Mouse (Mus musculus): ENCODE data around the gene Npc1l1. TPM values are rescaled to one million over a fixed set of nuclear protein-coding genes. Genes with fewer than 3 reads are reported as not detected.

Npc1l1 gene
- polyA plus RNA-seq, 1 experiment from 2014 or later = 0.03 TPM

DNA sequence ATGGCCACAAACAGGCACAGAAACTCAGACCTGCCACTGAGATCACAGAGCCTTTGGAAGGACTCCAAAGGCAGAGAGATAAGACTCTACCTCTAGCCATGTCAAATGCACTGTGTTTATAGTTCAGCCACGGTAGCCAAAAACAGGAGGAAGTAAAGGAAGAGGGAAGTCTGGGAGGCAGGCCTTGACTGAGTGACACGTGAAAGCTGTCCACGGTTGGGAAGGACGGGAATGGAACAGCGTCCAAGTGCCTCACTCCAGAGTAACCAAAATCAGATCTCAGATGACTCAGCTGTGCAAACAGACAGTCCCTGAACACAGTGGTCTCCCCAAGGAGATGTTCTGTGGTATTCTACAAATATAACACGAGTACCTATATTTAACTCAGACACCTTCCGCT lies 55.2 kb downstream of the Npc1l1 start:
- no peak for DNase-seq (ENCODE audit: low spot score)
- WGBS = 89% methylated on average over 7 of the region's 7 CpGs
- Histone ChIP-seq H3K4me3 (no peak overlapping the region), H3K27me3 (ENCODE audit: low read depth, poor library complexity, severe bottlenecking) (no peaks in the 10 kb centered on the region), H3K36me3 (0 out of 2 replicates have a peak, but pooled peaks cover 8% of the 10 kb centered on the region), H3K27ac (no peak overlapping the region), H3K4me1 (peaks cover 17% of the 10 kb centered on the region), H3K9me3 (replicated peaks) (no peaks in the 10 kb centered on the region)

DNA sequence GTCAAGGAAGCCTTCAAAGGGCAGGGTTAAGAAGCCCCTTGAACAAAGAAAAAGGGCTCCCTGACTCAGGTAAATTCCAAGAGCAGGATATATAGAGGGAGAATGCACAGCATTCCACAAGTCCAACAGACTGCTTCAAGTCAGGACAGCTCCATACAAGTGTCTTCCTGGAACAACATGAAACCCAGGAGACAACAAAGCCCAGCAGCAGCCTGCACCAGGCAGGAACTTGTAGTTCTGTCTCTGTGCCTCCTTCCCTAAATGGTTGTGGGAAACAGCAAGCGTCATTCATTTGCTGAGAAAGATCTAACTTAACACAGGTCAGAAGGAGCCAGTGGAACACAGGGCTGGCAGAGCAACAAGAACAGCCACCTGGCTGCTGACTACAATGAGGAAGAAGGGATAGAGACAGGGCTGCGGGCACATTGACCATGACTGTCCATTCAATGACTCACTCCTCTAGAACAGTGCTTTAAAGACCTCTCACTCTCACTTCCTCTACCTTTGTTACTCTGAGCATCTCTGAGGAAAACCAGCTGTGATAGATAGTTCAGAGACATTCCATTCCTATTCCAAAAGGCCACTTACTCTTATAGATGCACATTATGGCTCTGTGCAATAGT lies 60.8 kb downstream of the Npc1l1 start:
- WGBS = 90% methylated on average over 2 of the region's 2 CpGs
- Histone ChIP-seq H3K4me3 (no peak overlapping the region), H3K27me3 (ENCODE audit: low read depth, poor library complexity, severe bottlenecking) (no peaks in the 10 kb centered on the region), H3K4me1 (no peaks in the 10 kb centered on the region), H3K9me3 (replicated peaks) (no peaks in the 10 kb centered on the region), H3K27ac (no peak overlapping the region), H3K36me3 (0 out of 2 replicates have a peak, but pooled peaks cover 12% of the 10 kb centered on the region)
- no peak for DNase-seq (ENCODE audit: low spot score)

DNA sequence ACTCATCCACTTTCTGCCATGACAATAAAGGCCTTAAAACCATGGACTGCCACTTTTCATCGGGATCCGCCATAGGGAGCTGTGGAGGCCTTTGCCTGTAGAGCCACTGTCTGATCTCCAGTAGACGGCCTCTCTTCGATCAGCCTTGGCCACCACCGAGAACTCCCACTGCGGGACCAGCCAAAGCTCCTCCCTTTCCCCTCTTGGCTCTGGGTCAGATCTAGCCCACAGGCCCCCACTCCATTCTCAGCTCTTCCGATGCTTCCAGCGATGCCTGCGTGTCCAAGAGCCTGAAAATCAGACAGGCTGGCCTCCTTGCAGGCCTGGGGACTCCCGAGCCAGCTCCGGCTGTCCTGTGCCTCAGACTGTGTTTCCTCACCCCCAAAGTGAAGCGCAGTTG lies 63.6 kb downstream of the Npc1l1 start:
- H3K27ac ChIP-seq = no peak overlapping the region
- no peaks in the 10 kb centered on the region for H3K27me3 ChIP-seq (ENCODE audit: low read depth, poor library complexity, severe bottlenecking)
- DNase-seq (ENCODE audit: low spot score) = no peak
- no peaks in the 10 kb centered on the region for H3K4me1 ChIP-seq
- 96% methylated on average over 12 of the region's 12 CpGs for WGBS
- H3K4me3 ChIP-seq = no peak overlapping the region
- no peaks in the 10 kb centered on the region for H3K9me3 ChIP-seq (replicated peaks)
- H3K36me3 ChIP-seq = 0 out of 2 replicates have a peak, but pooled peaks cover 4% of the 10 kb centered on the region

DNA sequence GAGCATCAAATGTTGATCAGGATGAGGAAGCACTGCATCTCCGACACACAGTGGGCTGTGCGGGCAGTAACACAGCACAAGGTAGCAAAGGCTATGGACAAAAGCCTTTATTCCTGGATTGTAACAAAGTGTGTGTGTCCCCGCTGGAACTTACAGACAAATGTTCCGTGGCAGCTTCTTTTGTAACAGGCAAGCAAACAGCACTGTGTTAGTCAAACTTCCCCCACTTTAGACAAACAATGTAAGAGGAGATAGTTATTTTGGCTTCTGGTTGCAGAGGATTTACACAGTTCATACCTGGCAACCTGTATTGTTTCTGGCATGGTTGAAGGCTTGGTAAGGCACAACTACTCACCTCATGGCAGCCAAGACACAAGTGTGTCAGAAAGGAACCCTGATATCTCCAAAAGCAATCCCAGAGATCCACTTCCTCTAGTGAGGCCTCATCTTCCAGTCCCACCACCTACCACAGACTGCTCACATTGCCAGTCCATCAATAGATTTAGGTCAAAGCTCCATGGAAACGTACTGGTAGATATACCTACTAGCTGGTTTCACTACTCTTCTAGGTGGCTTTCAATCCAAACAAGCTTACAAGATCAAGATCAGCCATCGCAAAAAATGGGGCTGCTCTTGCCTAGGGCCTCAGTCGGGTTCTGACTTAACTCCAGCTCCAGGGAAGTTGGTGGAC lies 64.4 kb downstream of the Npc1l1 start:
- 0 out of 2 replicates have a peak, but pooled peaks cover 4% of the 10 kb centered on the region for H3K36me3 ChIP-seq
- H3K4me3 ChIP-seq = no peak overlapping the region
- WGBS = 92% methylated on average over 7 of the region's 7 CpGs
- H3K4me1 ChIP-seq = no peaks in the 10 kb centered on the region
- DNase-seq (ENCODE audit: low spot score) = no peak
- no peak overlapping the region for H3K27ac ChIP-seq
- no peaks in the 10 kb centered on the region for H3K27me3 ChIP-seq (ENCODE audit: low read depth, poor library complexity, severe bottlenecking)
- H3K9me3 ChIP-seq (replicated peaks) = no peaks in the 10 kb centered on the region

DNA sequence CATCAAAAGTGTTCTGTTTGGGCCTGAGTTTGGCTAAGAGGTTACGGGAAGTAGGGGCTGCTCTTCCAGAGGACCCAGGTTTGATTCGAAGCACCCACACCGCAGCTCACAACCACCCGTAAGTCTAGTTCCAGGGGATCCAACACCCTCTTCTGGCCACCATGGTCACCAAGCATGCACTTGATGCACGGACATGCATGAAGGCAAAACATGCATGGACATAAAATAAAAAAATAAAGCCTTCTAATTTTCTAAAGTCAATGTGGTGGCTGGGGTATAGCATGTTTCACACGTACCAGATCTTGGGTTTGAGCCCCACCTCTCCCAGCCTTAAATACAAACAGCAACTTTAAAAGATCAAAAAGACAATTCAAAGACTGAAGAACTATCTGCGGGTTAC lies 65.2 kb downstream of the Npc1l1 start:
- Histone ChIP-seq H3K9me3 (replicated peaks) (no peaks in the 10 kb centered on the region), H3K4me1 (no peaks in the 10 kb centered on the region), H3K27me3 (ENCODE audit: low read depth, poor library complexity, severe bottlenecking) (no peaks in the 10 kb centered on the region), H3K36me3 (0 out of 2 replicates have a peak, but pooled peaks cover 4% of the 10 kb centered on the region), H3K27ac (no peak overlapping the region), H3K4me3 (no peak overlapping the region)
- 96% methylated on average over 7 of the region's 7 CpGs for WGBS
- no peak for DNase-seq (ENCODE audit: low spot score)

DNA sequence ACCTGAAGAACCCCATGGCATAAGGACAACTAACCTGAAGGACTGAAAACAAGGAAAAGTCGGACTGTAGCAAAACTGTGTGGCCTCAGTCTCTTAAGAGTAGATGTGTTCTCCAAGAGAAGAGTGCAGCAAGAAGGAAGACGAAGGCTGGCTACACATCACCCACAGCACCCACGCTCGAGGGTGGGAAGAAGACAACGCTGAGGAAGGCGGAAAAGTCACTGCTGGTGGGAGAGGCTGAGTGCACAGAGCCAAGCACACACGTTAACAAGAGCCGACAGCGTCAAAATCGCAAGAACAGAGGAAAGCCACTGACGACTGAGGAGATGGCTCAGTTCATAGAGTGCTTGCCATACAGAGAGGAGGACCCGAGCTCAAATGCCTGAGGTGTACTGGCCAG lies 66.2 kb downstream of the Npc1l1 start:
- DNase-seq (ENCODE audit: low spot score) = no peak
- Histone ChIP-seq H3K9me3 (replicated peaks) (no peaks in the 10 kb centered on the region), H3K36me3 (0 out of 2 replicates have a peak, but pooled peaks cover 4% of the 10 kb centered on the region), H3K27ac (no peak overlapping the region), H3K4me3 (no peak overlapping the region), H3K4me1 (no peaks in the 10 kb centered on the region), H3K27me3 (ENCODE audit: low read depth, poor library complexity, severe bottlenecking) (no peaks in the 10 kb centered on the region)
- WGBS = 93% methylated on average over 12 of the region's 12 CpGs

DNA sequence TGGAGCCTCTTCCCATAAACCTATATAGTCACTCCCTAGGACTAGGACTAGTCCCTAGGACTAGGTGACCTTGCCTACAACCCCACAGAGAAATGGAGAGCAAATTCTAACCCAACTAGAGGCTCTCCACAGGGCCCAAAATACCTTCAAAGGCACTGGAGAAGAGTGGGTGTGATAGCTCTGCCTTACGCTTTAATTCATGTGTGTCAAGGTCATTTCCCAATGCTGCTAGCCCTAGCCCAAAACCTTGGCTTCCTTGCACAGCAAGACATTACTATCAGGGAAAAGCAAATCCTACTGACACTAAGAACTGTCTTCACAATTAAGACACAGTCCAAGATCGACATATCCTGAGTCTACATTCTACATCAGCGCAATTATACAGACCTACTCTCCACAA lies 66.9 kb downstream of the Npc1l1 start:
- Histone ChIP-seq H3K27ac (no peak overlapping the region), H3K4me1 (no peaks in the 10 kb centered on the region), H3K4me3 (no peak overlapping the region), H3K9me3 (replicated peaks) (no peaks in the 10 kb centered on the region), H3K36me3 (0 out of 2 replicates have a peak, but pooled peaks cover 4% of the 10 kb centered on the region), H3K27me3 (ENCODE audit: low read depth, poor library complexity, severe bottlenecking) (no peaks in the 10 kb centered on the region)
- no peak for DNase-seq (ENCODE audit: low spot score)
- WGBS = 96% methylated on average over 3 of the region's 3 CpGs

DNA sequence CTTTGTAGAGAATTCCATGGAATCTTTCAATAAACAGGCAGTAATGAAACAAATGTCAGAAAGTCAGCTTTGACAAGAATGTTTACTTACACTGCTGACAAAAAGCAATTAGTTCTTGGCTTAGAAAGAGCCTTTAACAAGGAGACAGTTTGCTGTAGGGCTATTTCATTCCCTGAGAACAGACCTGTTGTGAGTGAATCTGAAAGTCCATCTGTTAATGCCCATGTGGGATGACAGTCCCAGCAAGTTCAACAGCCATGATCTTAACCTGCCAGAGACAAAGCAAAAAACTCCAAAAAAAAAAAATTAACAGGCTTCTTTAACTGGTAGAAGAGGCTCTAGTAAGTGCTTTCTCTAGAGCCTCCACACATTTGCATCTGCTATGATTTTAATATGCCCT lies 68.4 kb downstream of the Npc1l1 start:
- DNase-seq (ENCODE audit: low spot score) = no peak
- 0 out of 2 replicates have a peak, but pooled peaks cover 2% of the 10 kb centered on the region for H3K36me3 ChIP-seq
- H3K4me3 ChIP-seq = no peak overlapping the region
- no peaks in the 10 kb centered on the region for H3K9me3 ChIP-seq (replicated peaks)
- no peak overlapping the region for H3K27ac ChIP-seq
- no peaks in the 10 kb centered on the region for H3K27me3 ChIP-seq (ENCODE audit: low read depth, poor library complexity, severe bottlenecking)
- H3K4me1 ChIP-seq = no peaks in the 10 kb centered on the region

Other genes with a start within 250 kb of the Npc1l1 start
- gene Camk2b, start 163.8 kb downstream of the Npc1l1 start, polyA plus RNA-seq (2016; fragmentation: Nextera tagmentation; extraction: Ambion mirVana) = 0.35 and 0.68 TPM in 2 replicates
- 0.29 and 0.53 TPM in 2 replicates for gene A730071L15Rik, start 30.1 kb downstream of the Npc1l1 start, polyA plus RNA-seq (2016; fragmentation: Nextera tagmentation; extraction: Ambion mirVana)
- gene Nudcd3, start 29.7 kb downstream of the Npc1l1 start, polyA plus RNA-seq (2016; fragmentation: Nextera tagmentation; extraction: Ambion mirVana) = 52.2 and 55.3 TPM in 2 replicates
- 133 and 154 TPM in 2 replicates for gene Ddx56, start 37.6 kb upstream of the Npc1l1 start, polyA plus RNA-seq (2016; fragmentation: Nextera tagmentation; extraction: Ambion mirVana)
- 100.0 and 105 TPM in 2 replicates for gene Tmed4, start 44.7 kb upstream of the Npc1l1 start, polyA plus RNA-seq (2016; fragmentation: Nextera tagmentation; extraction: Ambion mirVana)
- gene Ogdh, start 61.5 kb upstream of the Npc1l1 start, polyA plus RNA-seq (2016; fragmentation: Nextera tagmentation; extraction: Ambion mirVana) = 115 and 122 TPM in 2 replicates
- gene Zmiz2, start 158.9 kb upstream of the Npc1l1 start, polyA plus RNA-seq (2016; fragmentation: Nextera tagmentation; extraction: Ambion mirVana) = 10.9 and 12.4 TPM in 2 replicates
- 5,840 and 6,698 TPM in 2 replicates for gene Ppia, start 185.3 kb upstream of the Npc1l1 start, polyA plus RNA-seq (2016; fragmentation: Nextera tagmentation; extraction: Ambion mirVana)
- 583 and 781 TPM in 2 replicates for gene H2afv, start 214.3 kb upstream of the Npc1l1 start, polyA plus RNA-seq (2016; fragmentation: Nextera tagmentation; extraction: Ambion mirVana)
- 15.9 and 17.9 TPM in 2 replicates for gene Purb, start 245.8 kb upstream of the Npc1l1 start, polyA plus RNA-seq (2016; fragmentation: Nextera tagmentation; extraction: Ambion mirVana)

All from limb, embryonic 10.5 days (tissue).